Mouse (Mus musculus) G1E (cell line): ENCODE measurements around the gene Cobl. TPM values are rescaled to one million over a fixed set of nuclear protein-coding genes. Genes with fewer than 3 reads are reported as not detected.

Source experiments
- ATAC-seq: 2 replicates; pipeline ENCODE4 v1.8.0; 2016; ENCODE audit warnings: mild to moderate bottlenecking; ENCODE audit not compliant: insufficient number of reproducible peaks, poor library complexity, low FRiP score, severe bottlenecking; ENCODE audit errors: extremely low read depth
- DNase-seq: peaks from one replicate; pipeline ENCODE4 v3.0.0; 2012; ENCODE audit warnings: low spot score
- H3K27me3 ChIP-seq: 2 replicates; pipeline ENCODE4 v1.6.1; 2012; ENCODE audit warnings: mild to moderate bottlenecking, low read length, inconsistent platforms; ENCODE audit not compliant: insufficient read depth
- H3K36me3 ChIP-seq: replicated peaks from 2 replicates; pipeline ENCODE3; 2012; ENCODE audit warnings: mild to moderate bottlenecking, inconsistent platforms
- H3K4me1 ChIP-seq: 2 replicates; pipeline ENCODE4 v1.6.1; 2012; ENCODE audit warnings: low read depth, low read length, inconsistent platforms, mixed read lengths; ENCODE audit not compliant: insufficient read depth
- H3K4me3 ChIP-seq: 2 replicates; pipeline ENCODE4 v1.5.1; 2012; ENCODE audit warnings: low read depth, mild to moderate bottlenecking, inconsistent platforms, low read length, moderate library complexity, mixed read lengths
- H3K9me3 ChIP-seq: replicated peaks from 2 replicates; pipeline ENCODE4 v1.6.1; 2012; ENCODE audit warnings: inconsistent platforms
- CTCF ChIP-seq: IDR thresholded peaks from 2 replicates; pipeline ENCODE4 v1.5.1; 2012; ENCODE audit warnings: low read depth, low read length, inconsistent platforms, mixed read lengths
- GATA1 ChIP-seq: IDR thresholded peaks from 2 replicates; pipeline ENCODE4 v1.6.1; 2012; ENCODE audit warnings: borderline replicate concordance, low read length, inconsistent platforms, mixed read lengths
- GATA2 ChIP-seq: IDR thresholded peaks from 2 replicates; pipeline ENCODE4 v1.6.1; 2012; ENCODE audit warnings: low read depth, low read length, inconsistent platforms, borderline replicate concordance
- POLR2AphosphoS5 ChIP-seq: IDR thresholded peaks from 2 replicates; pipeline ENCODE4 v1.6.1; 2012; ENCODE audit warnings: low read depth, low read length, inconsistent platforms; ENCODE audit not compliant: insufficient replicate concordance
- TAL1 ChIP-seq: conservative IDR thresholded peaks from 2 replicates; pipeline ENCODE4 v1.6.1; 2012; ENCODE audit warnings: low read depth, low read length, inconsistent platforms, mixed read lengths
- polyA plus RNA-seq: library from polyadenylated mRNA; stranded (reverse); fragments of >175 nt; gene quantifications from 2 replicates; pipeline ENCODE4 v1.2.3, GENCODE M21; 2012
- total RNA-seq, 2 experiments: library from RNA; stranded (forward) in 1 of 2; stranded (reverse) in 1 of 2; fragments of 200-1000 nt in 1 of 2; fragments of >200 nt in 1 of 2; fragmentation: Nextera tagmentation in 1 of 2; gene quantifications; 2 replicates each; pipeline ENCODE4 v1.2.3; 2014 to 2017

Gene Cobl
- total and polyA plus RNA-seq, 3 experiments = 0.22 TPM; not detected in 2

DNA sequence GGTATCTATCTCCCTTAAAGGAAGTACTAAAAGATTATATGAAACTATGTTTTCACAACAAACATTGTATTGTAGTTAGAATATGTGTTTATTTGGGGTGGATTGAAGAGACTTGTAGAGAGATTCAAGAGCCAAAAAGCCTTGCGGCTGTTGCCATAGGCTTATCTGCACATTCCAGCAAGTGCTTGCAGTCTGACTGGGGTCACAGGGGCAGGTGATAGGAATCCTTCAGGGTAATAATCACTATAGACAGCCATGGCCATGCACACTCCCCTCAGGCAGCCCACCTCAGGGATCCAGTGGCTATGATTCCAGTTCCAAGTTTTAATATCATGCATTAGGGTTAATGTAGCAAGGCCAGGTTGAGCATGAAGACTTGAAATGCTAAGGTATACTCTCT lies 249.2 kb downstream of the Cobl start:
- ATAC-seq (no peak), DNase-seq (no peak)
- no peak overlapping the region for H3K4me3 ChIP-seq
- no peaks in the 10 kb centered on the region for H3K27me3 ChIP-seq
- no peaks in the 10 kb centered on the region for H3K36me3 ChIP-seq
- no peaks in the 10 kb centered on the region for H3K9me3 ChIP-seq
- no peaks in the 10 kb centered on the region for H3K4me1 ChIP-seq
- no peak for TF ChIP-seq CTCF

DNA sequence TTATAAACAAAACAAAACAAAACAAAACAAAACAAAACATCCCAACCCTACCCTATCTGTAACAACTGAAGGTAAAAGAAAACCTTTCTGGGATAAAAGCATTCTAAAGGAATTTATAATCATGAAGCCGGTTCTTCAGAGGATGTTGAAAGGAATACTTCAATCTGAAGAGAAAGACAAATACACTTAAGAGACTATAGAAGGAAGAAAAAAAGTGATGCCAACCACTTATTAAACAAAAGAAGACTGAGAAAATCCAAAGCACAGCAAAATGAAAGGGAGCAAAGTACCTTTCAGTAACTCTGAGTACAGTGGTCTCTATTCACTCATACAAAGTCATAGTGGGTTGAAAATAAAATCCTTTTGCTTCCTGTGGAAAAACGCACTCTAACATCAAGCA lies 256.2 kb downstream of the Cobl start:
- Histone ChIP-seq H3K9me3 (no peaks in the 10 kb centered on the region), H3K4me3 (no peak overlapping the region), H3K4me1 (peaks cover 9% of the 10 kb centered on the region; the same call in 1 of the 2 replicates), H3K36me3 (no peaks in the 10 kb centered on the region), H3K27me3 (0 out of 2 replicates have a peak, but pooled peaks cover 4% of the 10 kb centered on the region)
- TF ChIP-seq POLR2AphosphoS5 (no peak), GATA1 (no peak), TAL1 (no peak), GATA2 (no peak), CTCF (no peak)
- DNase-seq (no peak), ATAC-seq (no peak)

DNA sequence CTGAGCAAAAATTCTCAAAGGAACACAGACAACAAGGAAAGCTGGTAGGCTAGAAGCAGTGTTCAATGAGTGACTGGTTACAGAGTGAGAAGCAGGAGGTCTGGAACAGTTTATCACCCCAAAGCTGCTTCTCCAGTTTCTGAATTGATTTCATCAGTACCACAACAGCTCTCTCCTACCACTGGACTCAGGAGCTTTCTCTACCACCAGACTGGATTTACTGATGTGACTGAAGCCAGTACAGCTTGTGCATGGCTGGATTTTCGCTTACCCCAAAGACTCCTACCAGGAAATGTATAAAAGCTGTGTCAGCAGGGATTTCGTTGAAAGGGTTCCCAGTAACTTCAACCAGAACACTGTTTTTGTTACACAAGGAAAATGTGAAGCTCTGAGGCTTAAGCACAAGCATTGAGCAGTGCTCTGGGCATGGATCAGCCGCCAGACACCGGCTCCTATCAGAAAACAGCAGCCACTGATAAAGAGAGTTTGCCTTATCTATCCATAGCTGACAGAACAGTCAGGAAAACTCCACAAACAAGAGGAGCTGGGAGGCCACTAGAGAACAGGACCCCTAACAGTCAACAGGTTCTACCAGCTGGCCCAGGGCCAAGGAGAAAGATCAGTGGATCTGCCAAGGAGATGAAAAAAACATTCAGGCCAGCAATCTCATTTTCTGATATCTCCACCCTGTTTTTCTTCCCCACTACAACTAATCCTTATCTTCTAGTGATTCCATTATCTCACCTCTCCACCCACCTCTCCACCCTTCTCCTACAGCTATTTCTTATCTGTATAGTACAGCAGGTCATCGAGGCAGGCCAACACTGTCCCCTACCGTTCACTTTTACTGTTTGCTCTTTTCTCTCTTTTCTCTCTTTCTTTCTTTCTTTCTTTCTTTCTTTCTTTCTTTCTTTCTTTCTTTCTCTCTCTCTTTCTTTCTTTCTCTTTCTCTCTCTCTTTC lies 259.3 kb downstream of the Cobl start:
- peak; percentile 2 for DNase-seq
- peak; percentile 77 for ATAC-seq
- H3K4me1 ChIP-seq = peaks cover 9% of the 10 kb centered on the region; the same call in 1 of the 2 replicates

GRCm38 (mm10) chr11:12199441-12199840 lies 265.3 kb downstream of the Cobl start:
- no peak for TF ChIP-seq CTCF
- no peak for TF ChIP-seq GATA1
- no peak for TF ChIP-seq GATA2
- TF ChIP-seq POLR2AphosphoS5 = no peak
- TF ChIP-seq TAL1 = no peak
- peaks cover 13% of the 10 kb centered on the region for H3K27me3 ChIP-seq
- DNase-seq (no peak), ATAC-seq (no peak)
- no peaks in the 10 kb centered on the region for H3K4me1 ChIP-seq
- no peaks in the 10 kb centered on the region for H3K9me3 ChIP-seq
- H3K36me3 ChIP-seq = no peaks in the 10 kb centered on the region
- H3K4me3 ChIP-seq = no peak overlapping the region

More for the DNA sequence above, 259.3 kb downstream of the Cobl start:
- Histone ChIP-seq H3K4me3 (no peak overlapping the region), H3K27me3 (peaks cover 11% of the 10 kb centered on the region), H3K9me3 (no peaks in the 10 kb centered on the region), H3K36me3 (no peaks in the 10 kb centered on the region)
- TF ChIP-seq GATA1 (no peak), CTCF (no peak), TAL1 (0 out of 2 replicates have a peak, but pooled peaks have one; percentile 25)

DNA sequence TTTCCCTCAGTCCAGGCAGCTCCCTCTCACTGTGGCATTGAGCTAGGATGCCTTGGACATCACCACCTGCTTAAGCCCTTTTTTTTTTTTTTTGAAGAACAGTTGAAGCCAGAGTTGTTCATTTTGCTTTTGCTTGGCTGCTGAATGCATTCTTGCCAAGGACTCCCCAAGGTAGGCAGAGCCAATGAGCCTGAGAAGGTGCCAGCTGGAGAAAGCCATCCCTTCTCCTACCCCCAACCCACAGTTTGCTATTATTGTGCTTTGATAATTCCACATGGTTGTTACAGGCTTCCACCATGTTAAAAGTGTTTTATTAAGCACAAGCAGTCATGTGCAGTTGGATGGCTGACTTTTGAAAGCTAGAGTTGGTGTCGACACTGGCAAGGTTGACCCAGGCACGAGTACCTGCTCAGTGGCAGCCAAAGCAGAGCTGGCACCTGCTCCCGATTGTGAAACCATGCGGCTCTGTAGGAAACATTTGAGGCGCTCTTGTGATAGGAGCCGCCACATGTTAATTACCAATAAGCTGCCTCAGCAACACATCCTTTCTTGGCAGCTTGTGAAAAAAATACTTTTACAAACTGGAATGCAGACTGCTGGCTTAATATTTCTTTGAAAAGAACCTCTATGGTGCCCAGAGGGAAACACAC lies 265.9 kb downstream of the Cobl start:
- ATAC-seq (no peak), DNase-seq (no peak)
- Histone ChIP-seq H3K4me1 (no peaks in the 10 kb centered on the region), H3K4me3 (no peak overlapping the region), H3K27me3 (peaks cover 10% of the 10 kb centered on the region), H3K36me3 (no peaks in the 10 kb centered on the region), H3K9me3 (no peaks in the 10 kb centered on the region)
- TF ChIP-seq TAL1 = no peak
- no peak for TF ChIP-seq GATA1
- TF ChIP-seq POLR2AphosphoS5 = no peak
- no peak for TF ChIP-seq CTCF
- no peak for TF ChIP-seq GATA2

GRCm38 (mm10) chr11:12198017-12198416 lies 266.7 kb downstream of the Cobl start:
- Histone ChIP-seq H3K9me3 (no peaks in the 10 kb centered on the region), H3K4me3 (no peak overlapping the region), H3K36me3 (no peaks in the 10 kb centered on the region), H3K27me3 (peaks cover 7% of the 10 kb centered on the region), H3K4me1 (no peaks in the 10 kb centered on the region)
- TF ChIP-seq GATA2 = no peak
- no peak for TF ChIP-seq POLR2AphosphoS5
- TF ChIP-seq GATA1 = no peak
- no peak for TF ChIP-seq TAL1
- no peak for TF ChIP-seq CTCF
- ATAC-seq = no peak
- no peak for DNase-seq
